Mouse (Mus musculus) heart, adult 2 months (tissue): ENCODE measurements around the gene Myh14. TPM values are rescaled to one million over a fixed set of nuclear protein-coding genes. Genes with fewer than 3 reads are reported as not detected.

ENCODE experiments used
- DNase-seq, 2 experiments: peaks; one replicate each; pipeline ENCODE4 v3.0.0; 2021
- H3K27ac ChIP-seq: fragments of 200-600 bp; 2 replicates; pipeline ENCODE4 v1.8.1; 2022
- H3K27me3 ChIP-seq: fragments of 200-500 bp; 2 replicates; pipeline ENCODE4 v1.6.1; 2012; ENCODE audit warnings: mild to moderate bottlenecking, low read length, inconsistent platforms, mixed read lengths; ENCODE audit not compliant: control insufficient read depth, insufficient read depth
- H3K36me3 ChIP-seq: fragments of 200-500 bp; 2 replicates; pipeline ENCODE4 v1.6.1; 2012; ENCODE audit warnings: low read length, inconsistent platforms; ENCODE audit not compliant: control insufficient read depth, insufficient read depth
- H3K4me1 ChIP-seq: fragments of 200-500 bp; 2 replicates; pipeline ENCODE4 v1.6.1; 2011; ENCODE audit warnings: low read length; ENCODE audit not compliant: control insufficient read depth, insufficient read depth
- H3K4me3 ChIP-seq: fragments of 200-600 bp; 2 replicates; pipeline ENCODE4 v1.8.1; 2022
- H3K79me2 ChIP-seq: fragments of 200-500 bp; replicated peaks from 2 replicates; pipeline ENCODE4 v1.6.1; 2012; ENCODE audit warnings: mild to moderate bottlenecking, inconsistent platforms, low read length, moderate library complexity, mixed read lengths; ENCODE audit not compliant: control insufficient read depth, insufficient read depth
- H3K9ac ChIP-seq: fragments of 200-500 bp; 2 replicates; pipeline ENCODE4 v1.6.1; 2012; ENCODE audit warnings: low read depth, mild to moderate bottlenecking, control low read depth, inconsistent platforms, low read length, mixed read lengths
- CTCF ChIP-seq: fragments of 200-600 bp; IDR thresholded peaks from 2 replicates; pipeline ENCODE4 v1.8.1; 2022; ENCODE audit warnings: antibody characterized with exemption, mild to moderate bottlenecking, moderate library complexity
- EP300 ChIP-seq: fragments of 200-500 bp; IDR thresholded peaks from 2 replicates; pipeline ENCODE4 v1.6.1; 2011; ENCODE audit warnings: low read depth, low read length, control low read depth; ENCODE audit not compliant: insufficient read depth
- POLR2A ChIP-seq: fragments of 200-500 bp; IDR thresholded peaks from 2 replicates; pipeline ENCODE4 v1.6.1; 2011; ENCODE audit warnings: mild to moderate bottlenecking, low read depth, low read length, control low read depth; ENCODE audit not compliant: insufficient read depth
- WGBS: fragments of 180-500 bp; shearing (Covaris S2); methylation state at CpG from one replicate; pipeline ENCODE4 v1.1.7; 2018; 5-methylcytosine and 5-hydroxymethylcytosine counted together
- intact Hi-C: fragments of 180-260 bp; cut with DNase I; formaldehyde crosslinking; loops from one replicate; pipeline ENCODE4 v1.15.1; 2025
- polyA plus RNA-seq: library from polyadenylated mRNA; depleted of rRNA; stranded (reverse); fragments of >200 nt; gene quantifications from 2 replicates; pipeline ENCODE4 v1.2.3, GENCODE M21; 2012
- total RNA-seq, 2 experiments: library from RNA; stranded (reverse); gene quantifications; 2 replicates each; pipeline ENCODE4 v1.2.3; 2021

The Myh14 gene
- total and polyA plus RNA-seq, 3 experiments, result 23.1 to 96.6 (median 79.4) TPM

- H3K9ac ChIP-seq, result no peak overlapping the region
- H3K27ac ChIP-seq, result no peak overlapping the region
- no peaks in the 10 kb centered on the region for H3K79me2 ChIP-seq
- peaks cover 1% of the 10 kb centered on the region; the same call in 1 of the 2 replicates for H3K4me1 ChIP-seq
- H3K36me3 ChIP-seq, result no peaks in the 10 kb centered on the region
- H3K27me3 ChIP-seq, result peaks cover 7% of the 10 kb centered on the region
- DNase-seq, result no peak
- intact Hi-C loops, result no loop called here
- 49% methylated on average over 6 of the region's 6 CpGs for WGBS
- no peak for TF ChIP-seq EP300
- TF ChIP-seq CTCF, result no peak
- TF ChIP-seq POLR2A, result no peak
- H3K4me3 ChIP-seq, result no peak overlapping the region
Observed at GRCm38 (mm10) chr7:44594291-44594690, 76.4 kb downstream of the Myh14 start.

- H3K36me3 ChIP-seq, result no peaks in the 10 kb centered on the region
- TF ChIP-seq EP300 (no peak), CTCF (no peak), POLR2A (no peak)
- peaks cover 1% of the 10 kb centered on the region; the same call in 1 of the 2 replicates for H3K4me1 ChIP-seq
- peak; percentile 70 to 80 for DNase-seq
- H3K79me2 ChIP-seq, result no peaks in the 10 kb centered on the region
- intact Hi-C loops, result no loop called here
- peaks cover 9% of the 10 kb centered on the region for H3K27me3 ChIP-seq
- H3K9ac ChIP-seq, result no peak overlapping the region
- H3K27ac ChIP-seq, result no peak overlapping the region
- 2% methylated on average over 22 of the region's 22 CpGs for WGBS
- H3K4me3 ChIP-seq, result no peak overlapping the region
Observed at GRCm38 (mm10) chr7:44593775-44594174, 76.9 kb downstream of the Myh14 start.

GRCm38 (mm10) chr7:44593051-44593450 lies 77.6 kb downstream of the Myh14 start:
- TF ChIP-seq CTCF (no peak), POLR2A (no peak), EP300 (no peak)
- peaks cover 9% of the 10 kb centered on the region for H3K27me3 ChIP-seq
- H3K4me3 ChIP-seq, result no peak overlapping the region
- H3K36me3 ChIP-seq, result no peaks in the 10 kb centered on the region
- no peak overlapping the region for H3K9ac ChIP-seq
- peaks cover 1% of the 10 kb centered on the region; the same call in 1 of the 2 replicates for H3K4me1 ChIP-seq
- 7% methylated on average over 15 of the region's 15 CpGs for WGBS
- no peaks in the 10 kb centered on the region for H3K79me2 ChIP-seq
- no peak overlapping the region for H3K27ac ChIP-seq
- intact Hi-C loops, result no loop called here
- no peak for DNase-seq

GRCm38 (mm10) chr7:44591348-44592116 lies 79.1 kb downstream of the Myh14 start:
- peaks cover 14% of the 10 kb centered on the region for H3K27me3 ChIP-seq
- no peak for TF ChIP-seq POLR2A
- TF ChIP-seq EP300, result no peak
- TF ChIP-seq CTCF, result no peak
- peak overlapping the region; percentile 3; the same call in 1 of the 2 replicates for H3K9ac ChIP-seq
- WGBS, result 1% methylated on average over 60 of the region's 60 CpGs
- no peak overlapping the region for H3K27ac ChIP-seq
- DNase-seq, result no peak
- no peaks in the 10 kb centered on the region for H3K36me3 ChIP-seq
- H3K4me3 ChIP-seq, result peak overlapping the region; percentile 31
- H3K79me2 ChIP-seq, result no peaks in the 10 kb centered on the region
- intact Hi-C loops, result no loop called here
- H3K4me1 ChIP-seq, result peaks cover 1% of the 10 kb centered on the region; the same call in 1 of the 2 replicates

- H3K27me3 ChIP-seq, result peaks cover 14% of the 10 kb centered on the region
- peaks cover 1% of the 10 kb centered on the region; the same call in 1 of the 2 replicates for H3K4me1 ChIP-seq
- peak within 1 kb of the TSS; percentile 31 for H3K4me3 ChIP-seq
- H3K36me3 ChIP-seq, result no peaks in the 10 kb centered on the region
- H3K9ac ChIP-seq, result peak within 1 kb of the TSS; percentile 51
- H3K27ac ChIP-seq, result no peak within 1 kb of the TSS
- no peaks in the 10 kb centered on the region for H3K79me2 ChIP-seq
- TF ChIP-seq EP300 (no peak), POLR2A (no peak), CTCF (no peak)
- WGBS, result 1% methylated on average over 80 of the region's 80 CpGs
- intact Hi-C loops, result no loop called here
- DNase-seq, result peak; percentile 71 to 87
Observed at GRCm38 (mm10) chr7:44590402-44591347, 80.0 kb downstream of the Myh14 start, which contains the start of gene Kcnc3. Gene Kcnc3 (plus strand): TSS chr7:44590664.

- DNase-seq, result no peak
- H3K27me3 ChIP-seq, result peaks cover 14% of the 10 kb centered on the region
- 12% methylated on average over 13 of the region's 13 CpGs for WGBS
- TF ChIP-seq EP300 (no peak), CTCF (no peak), POLR2A (no peak)
- H3K27ac ChIP-seq, result no peak overlapping the region
- H3K4me3 ChIP-seq, result no peak overlapping the region
- H3K79me2 ChIP-seq, result no peaks in the 10 kb centered on the region
- H3K4me1 ChIP-seq, result peaks cover 1% of the 10 kb centered on the region; the same call in 1 of the 2 replicates
- no peak overlapping the region for H3K9ac ChIP-seq
- H3K36me3 ChIP-seq, result no peaks in the 10 kb centered on the region
- intact Hi-C loops, result no loop called here
Observed at GRCm38 (mm10) chr7:44589946-44590345, 80.7 kb downstream of the Myh14 start.
